Mouse (Mus musculus) stomach, adult 2 months (tissue): ENCODE data around the gene Agrn. TPM values are rescaled to one million over a fixed set of nuclear protein-coding genes. Genes with fewer than 3 reads are reported as not detected.

Source experiments
- polyA plus RNA-seq: library from polyadenylated mRNA; depleted of rRNA; stranded (reverse); fragments of >200 nt; gene quantifications from 2 replicates; pipeline ENCODE4 v1.2.3, GENCODE M21; 2012; rRNA removed

Agrn gene
- polyA plus RNA-seq, result 21.3 and 32.8 TPM in 2 replicates

DNA sequence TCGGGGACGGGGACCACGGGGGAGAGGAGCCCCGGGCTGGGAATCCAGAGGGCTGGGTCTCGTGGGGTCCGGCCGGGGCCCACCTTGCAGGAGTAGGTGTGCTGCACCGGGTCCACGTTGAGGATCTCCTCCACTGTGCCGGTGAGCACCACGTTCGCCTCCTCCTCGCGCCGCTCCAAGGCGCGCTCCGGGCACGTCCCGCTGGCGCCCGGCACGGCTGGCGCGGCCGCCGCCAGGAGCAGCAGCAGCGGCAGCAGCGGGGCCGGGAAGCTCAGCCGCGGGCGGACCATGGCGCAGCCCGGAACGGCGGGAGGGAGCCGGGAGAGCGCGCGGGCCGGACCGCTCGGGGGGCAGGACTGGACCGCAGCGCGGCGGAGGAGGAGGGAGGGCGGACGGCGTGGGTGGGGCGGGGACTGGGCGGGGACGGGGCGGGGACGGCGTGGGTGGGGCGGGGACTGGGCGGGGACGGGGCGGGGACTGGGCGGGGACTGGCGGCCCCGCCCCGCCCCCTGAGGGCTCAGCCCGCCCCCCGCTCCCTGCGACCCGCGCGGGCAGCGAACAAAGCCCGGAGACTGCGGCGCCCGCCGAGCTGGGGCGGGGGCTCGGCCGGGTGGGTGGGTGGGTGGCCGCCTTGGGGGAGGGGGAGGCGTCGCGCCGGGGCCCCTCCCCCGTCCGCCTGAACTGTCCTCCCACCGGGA is at the start of gene Agrn:
Agrn (minus strand) TSS at position 358 of the 698 bp plus-strand sequence.

DNA sequence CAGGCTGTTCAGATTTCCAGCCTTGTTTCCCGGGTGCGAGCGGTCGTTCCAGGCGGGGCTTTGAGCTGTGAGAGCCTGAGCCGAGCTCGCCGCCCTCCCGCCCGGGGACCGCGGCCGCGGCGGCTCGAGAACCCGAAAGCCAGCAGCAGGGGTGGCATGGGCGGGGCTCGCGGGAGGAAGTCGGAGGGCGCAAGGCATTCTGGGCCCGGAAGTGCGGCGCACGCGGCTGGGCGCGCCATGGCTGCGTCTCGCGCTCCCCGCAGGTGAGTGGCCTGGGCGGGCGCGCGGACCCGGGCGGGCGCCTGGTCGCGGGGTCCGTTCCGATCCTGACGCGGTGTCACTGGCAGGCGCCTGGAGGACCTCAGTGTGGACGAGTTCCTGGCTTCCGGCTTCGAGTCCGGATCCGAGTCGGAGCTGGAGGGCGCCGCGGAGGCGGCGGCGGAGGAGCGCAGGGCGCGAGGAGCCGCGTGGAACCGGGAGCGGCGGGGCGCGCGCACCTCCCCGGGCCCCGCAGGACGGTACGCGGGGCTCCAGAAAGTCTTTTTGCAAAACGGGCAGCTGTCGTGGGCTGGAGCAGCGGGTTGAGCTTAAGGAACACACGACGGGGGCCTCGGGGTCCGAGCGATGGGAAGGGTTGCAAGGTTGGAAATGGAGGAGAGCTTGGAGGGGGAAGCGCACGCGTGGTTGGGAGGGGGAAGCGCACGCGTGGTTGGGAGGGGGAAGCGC is 38.7 kb upstream of the Agrn start, which contains the start of gene Noc2l:
Noc2l (plus strand) TSS at position 203 of the 726 bp plus-strand sequence.

DNA sequence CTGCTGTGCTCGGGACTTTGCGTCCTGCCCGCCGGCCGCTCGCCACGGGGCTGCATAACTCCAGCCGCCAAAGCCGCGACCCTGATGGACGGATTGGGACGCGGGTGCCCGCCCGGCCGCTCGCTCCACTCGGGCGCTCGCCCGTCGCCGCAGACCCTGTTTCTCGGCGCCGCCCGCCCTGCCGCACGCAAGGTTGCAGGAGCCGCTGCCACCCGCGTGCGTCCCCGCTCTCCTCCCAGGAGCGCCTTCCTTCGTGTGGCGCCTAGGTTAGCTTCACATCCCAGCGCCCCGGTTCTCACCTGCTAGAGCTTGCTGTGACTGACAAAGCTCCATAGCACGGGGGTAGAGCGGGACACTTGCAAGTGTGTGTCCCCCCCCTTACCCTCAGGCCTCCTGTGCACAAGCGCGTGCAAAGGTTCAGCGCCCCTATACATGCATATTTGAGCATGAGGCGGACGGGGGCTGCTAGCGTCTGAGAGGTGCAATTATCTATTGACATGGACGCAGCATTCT is 37.5 kb upstream of the Agrn start, which contains the start of gene Plekhn1:
Plekhn1 (minus strand) TSS at position 157 of the 513 bp plus-strand sequence.

DNA sequence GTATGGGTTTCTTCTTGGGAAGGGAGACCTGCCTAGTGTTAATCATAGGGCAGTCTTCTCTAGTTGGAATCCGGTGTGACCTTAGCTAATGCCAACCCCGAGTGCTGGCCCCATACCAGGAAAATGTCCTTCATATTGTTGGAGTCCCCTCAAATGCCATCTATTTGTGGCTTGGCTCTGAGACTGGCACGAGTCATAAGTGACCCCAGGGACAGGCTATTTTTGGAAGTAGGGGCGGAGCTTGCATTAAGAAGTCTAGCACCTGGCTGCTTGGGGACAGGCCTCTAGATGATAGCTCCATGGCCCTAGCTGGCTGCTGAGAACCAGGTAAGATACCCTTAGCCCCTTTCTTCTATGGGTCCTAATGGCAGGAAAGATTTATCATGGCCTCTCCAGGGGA is 18.4 kb upstream of the Agrn start, which contains the start of gene Perm1:
Perm1 (plus strand) TSS at position 220 of the 400 bp plus-strand sequence.

DNA sequence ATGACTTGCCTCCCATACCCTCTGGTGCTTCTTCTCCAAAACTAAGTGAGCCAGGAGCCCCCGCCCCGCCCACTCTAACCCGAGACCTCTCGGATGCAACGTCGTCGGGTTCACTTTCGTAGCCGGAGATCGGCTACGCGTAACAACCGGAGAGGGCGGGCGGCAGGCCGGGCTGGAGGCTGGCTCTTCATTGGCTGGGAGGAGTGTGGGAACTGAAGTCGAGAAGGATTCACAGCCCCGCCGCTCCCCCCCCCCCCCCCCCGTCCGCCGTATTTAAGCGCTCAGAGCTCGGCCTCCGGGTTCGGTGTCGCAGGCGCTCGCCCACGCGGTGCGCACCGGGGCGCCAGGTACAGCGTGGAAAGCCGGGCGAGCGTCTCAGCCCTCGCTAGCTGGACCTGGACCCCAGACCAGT is 5.7 kb upstream of the Agrn start, which contains the start of gene AW011738:
AW011738 (plus strand) TSS at position 304 of the 412 bp plus-strand sequence.

DNA sequence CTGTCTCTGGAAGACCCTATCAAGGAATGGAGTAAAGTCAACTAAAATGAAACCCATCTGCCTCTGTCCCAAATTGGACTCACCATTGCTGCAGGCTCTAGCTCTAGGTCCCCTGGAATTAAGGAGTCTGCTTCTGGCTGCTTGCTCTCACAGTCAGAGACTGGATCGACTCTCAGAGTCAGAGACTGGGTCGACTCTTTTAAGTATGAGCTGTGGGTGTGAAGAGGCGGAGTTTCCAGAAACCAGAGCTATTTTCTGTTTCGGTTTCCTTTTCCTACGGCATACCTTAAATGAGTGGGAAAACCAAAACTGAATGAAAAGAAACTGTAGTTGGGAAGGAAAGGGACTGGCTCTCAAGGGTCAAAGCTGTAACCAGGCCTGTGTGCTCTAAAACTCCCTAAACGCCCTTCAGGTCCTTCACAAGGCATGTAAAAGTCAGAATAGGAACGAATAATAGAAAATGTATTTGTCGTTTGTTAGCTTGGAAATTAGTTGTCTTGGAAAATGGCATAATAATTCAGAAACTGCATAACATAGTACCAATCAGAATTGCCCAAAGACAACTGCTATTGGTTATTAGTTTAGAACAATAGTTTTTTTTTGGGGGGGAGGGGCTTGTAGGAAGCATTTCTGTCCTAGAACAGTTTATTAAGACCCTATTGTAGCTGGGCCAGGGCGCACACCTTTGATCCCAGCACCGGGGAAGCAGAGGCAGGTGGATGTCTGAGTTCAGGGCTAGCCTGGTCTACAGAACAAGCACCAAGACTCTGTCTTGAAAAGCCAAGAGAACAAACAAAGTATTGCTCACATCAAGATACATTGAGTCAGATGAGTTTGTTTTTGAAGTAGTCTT is 3.6 kb upstream of the Agrn start, which contains the start of gene Isg15:
Isg15 (minus strand) TSS at position 196 of the 853 bp plus-strand sequence.

DNA sequence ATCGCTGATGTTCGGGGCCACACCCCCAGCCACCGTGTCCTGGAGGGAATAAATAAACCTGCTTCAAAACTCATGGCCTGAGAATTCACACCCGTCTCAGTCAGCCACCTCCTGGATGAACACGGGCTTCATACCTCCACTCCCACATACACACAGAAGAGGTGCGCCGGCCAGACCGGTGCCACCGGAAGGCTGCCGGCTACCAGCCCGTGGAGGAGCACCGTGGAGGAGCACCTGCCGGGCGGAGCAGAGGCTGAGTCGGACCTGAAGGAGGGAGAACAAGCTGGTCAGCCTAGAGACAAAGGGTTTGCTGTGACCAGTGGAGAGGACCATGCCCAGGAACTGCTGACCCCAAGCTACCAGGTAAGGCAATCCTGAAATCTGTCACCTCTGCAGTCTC is 66.9 kb downstream of the Agrn start, which contains the start of gene Rnf223:
Rnf223 (plus strand) TSS at position 78 of the 400 bp plus-strand sequence.

Other genes starting within 250 kb of the Agrn start
- gene C1qtnf12, start 235.2 kb downstream of the Agrn start, polyA plus RNA-seq, result 30.7 and 39.0 TPM in 2 replicates
- gene B3galt6, start 204.8 kb downstream of the Agrn start, polyA plus RNA-seq, result 4.6 and 6.1 TPM in 2 replicates
- 25.9 and 26.5 TPM in 2 replicates for gene Sdf4, start 204.6 kb downstream of the Agrn start, polyA plus RNA-seq
- 2.7 and 2.9 TPM in 2 replicates for gene Tnfrsf4, start 183.6 kb downstream of the Agrn start, polyA plus RNA-seq
- gene Tnfrsf18, start 171.3 kb downstream of the Agrn start, polyA plus RNA-seq, result 2.6 and 2.8 TPM in 2 replicates
- 5.6 and 10.5 TPM in 2 replicates for gene Ttll10, start 138.1 kb downstream of the Agrn start, polyA plus RNA-seq
- 3.9 and 5.1 TPM in 2 replicates for gene 9430015G10Rik, start 87.5 kb downstream of the Agrn start, polyA plus RNA-seq
- 0.82 and 3.3 TPM in 2 replicates for gene Rnf223, start 67.0 kb downstream of the Agrn start, polyA plus RNA-seq
- 6.6 and 11.0 TPM in 2 replicates for gene Isg15, start 3.3 kb upstream of the Agrn start, polyA plus RNA-seq
- 0.85 and 0.87 TPM in 2 replicates for gene AW011738, start 5.8 kb upstream of the Agrn start, polyA plus RNA-seq
- gene Perm1, start 18.4 kb upstream of the Agrn start, polyA plus RNA-seq, result 2.8 and 2.9 TPM in 2 replicates
- 51.4 and 62.2 TPM in 2 replicates for gene Plekhn1, start 37.4 kb upstream of the Agrn start, polyA plus RNA-seq
- gene Noc2l, start 38.5 kb upstream of the Agrn start, polyA plus RNA-seq, result 31.4 and 34.2 TPM in 2 replicates
- gene Samd11, start 58.2 kb upstream of the Agrn start, polyA plus RNA-seq, result 0.12 and 0.15 TPM in 2 replicates
- gene Vmn2r-ps159, start 133.6 kb upstream of the Agrn start, polyA plus RNA-seq, result not detected in 2 replicates